Mouse (Mus musculus) erythroblast, embryonic 14.5 days (primary cell): ENCODE measurements around the gene Klf5.

Source experiments
- GATA1 ChIP-seq: IDR thresholded peaks from 2 replicates; pipeline ENCODE4 v1.6.1; 2012; ENCODE audit warnings: low read length, inconsistent platforms, mixed read lengths
- TAL1 ChIP-seq: IDR thresholded peaks from 3 replicates; pipeline ENCODE4 v1.6.1; 2012; ENCODE audit warnings: low read length, inconsistent platforms, mixed read lengths

GRCm38 (mm10) chr14:99348175-99348764, 49.8 kb downstream of the Klf5 start:
- TF ChIP-seq GATA1 = no peak
- TF ChIP-seq TAL1 = no peak
